Mouse (Mus musculus) intestine, embryonic 15.5 days (tissue): ENCODE measurements around the gene Wwp2. TPM values are rescaled to one million over a fixed set of nuclear protein-coding genes. Genes with fewer than 3 reads are reported as not detected.
A peak's percentile ranks its signal among the peaks of the same experiment; 100 is the strongest.

Experiments used
- microRNA counts: library from miRNA; unstranded; fragments of <30 nt; microRNA quantifications from one replicate; lab custom pipeline; 2016
- polyA plus RNA-seq: library from polyadenylated mRNA; unstranded; fragments of >200 nt; fragmentation: Nextera tagmentation; extraction: Ambion mirVana; gene quantifications from 2 replicates; pipeline ENCODE4 v1.2.1, GENCODE M21; 2015

Gene Wwp2
- polyA plus RNA-seq, 1 experiment from 2014 or later = 39.2 TPM

MicroRNAs within 50 kb of the gene (microRNA counts, 519-probe panel; counts per million panel counts)
- 3,046 counts per million, percentile 77 among the panel's probes with 10 or more counts for microRNA mmu-miR-140 (lab: Ali Mortazavi, UCI)

Other genes with a start within 250 kb of the Wwp2 start
- gene Nfat5, start 142.9 kb upstream of the Wwp2 start, polyA plus RNA-seq = 8.6 and 9.0 TPM in 2 replicates
- 14.4 and 18.2 TPM in 2 replicates for gene Nqo1, start 33.2 kb upstream of the Wwp2 start, polyA plus RNA-seq
- 74.4 and 74.8 TPM in 2 replicates for gene Nob1, start 11.3 kb upstream of the Wwp2 start, polyA plus RNA-seq
- 243 and 246 TPM in 2 replicates for gene Psmd7, start 152.1 kb downstream of the Wwp2 start, polyA plus RNA-seq